Mouse (Mus musculus) liver, embryonic 12.5 days (tissue): ENCODE data around the gene Psd4. TPM values are rescaled to one million over a fixed set of nuclear protein-coding genes. Genes with fewer than 3 reads are reported as not detected.

ENCODE experiments used
- ATAC-seq: fragments of 200-750 bp; cut with Nextera tagmentation; 2 replicates; pipeline ENCODE4 v1.8.0; 2017; ENCODE audit warnings: moderate number of reproducible peaks, mild to moderate bottlenecking, moderate library complexity
- H3K27ac ChIP-seq: fragments of 300-500 bp; sonication (generic); 2 replicates; pipeline ENCODE4 v1.5.1; 2016; ENCODE audit warnings: mild to moderate bottlenecking
- H3K27me3 ChIP-seq: fragments of 300-500 bp; sonication (generic); replicated peaks from 2 replicates; pipeline ENCODE4 v1.6.1; 2016; ENCODE audit warnings: mild to moderate bottlenecking, moderate library complexity
- H3K36me3 ChIP-seq: fragments of 300-500 bp; sonication (generic); 2 replicates; pipeline ENCODE4 v1.6.1; 2016; ENCODE audit warnings: mild to moderate bottlenecking, moderate library complexity
- H3K4me1 ChIP-seq: fragments of 300-500 bp; sonication (generic); 2 replicates; pipeline ENCODE4 v1.6.1; 2016
- H3K4me2 ChIP-seq: fragments of 300-500 bp; sonication (generic); 2 replicates; pipeline ENCODE4 v1.6.1; 2016; ENCODE audit warnings: mild to moderate bottlenecking, moderate library complexity
- H3K4me3 ChIP-seq: fragments of 300-500 bp; sonication (generic); 2 replicates; pipeline ENCODE4 v1.5.1; 2016; ENCODE audit warnings: mild to moderate bottlenecking, moderate library complexity
- H3K9ac ChIP-seq: fragments of 300-500 bp; sonication (generic); 2 replicates; pipeline ENCODE4 v1.6.1; 2016; ENCODE audit warnings: mild to moderate bottlenecking, moderate library complexity
- H3K9me3 ChIP-seq: fragments of 300-500 bp; sonication (generic); replicated peaks from 2 replicates; pipeline ENCODE4 v1.6.1; 2016; ENCODE audit warnings: mild to moderate bottlenecking, moderate library complexity
- WGBS: fragments of 180-500 bp; shearing (Covaris S2); methylation state at CpG from one replicate; pipeline ENCODE4 v1.1.7; 2016; ENCODE audit not compliant: insufficient replicate concordance; 5-methylcytosine and 5-hydroxymethylcytosine counted together
- polyA plus RNA-seq: library from polyadenylated mRNA; unstranded; fragments of >200 nt; fragmentation: Nextera tagmentation; extraction: Ambion mirVana; gene quantifications from 2 replicates; pipeline ENCODE4 v1.2.1, GENCODE M21; 2016

The Psd4 gene
- polyA plus RNA-seq, 1 experiment from 2014 or later, result 13.1 TPM

DNA sequence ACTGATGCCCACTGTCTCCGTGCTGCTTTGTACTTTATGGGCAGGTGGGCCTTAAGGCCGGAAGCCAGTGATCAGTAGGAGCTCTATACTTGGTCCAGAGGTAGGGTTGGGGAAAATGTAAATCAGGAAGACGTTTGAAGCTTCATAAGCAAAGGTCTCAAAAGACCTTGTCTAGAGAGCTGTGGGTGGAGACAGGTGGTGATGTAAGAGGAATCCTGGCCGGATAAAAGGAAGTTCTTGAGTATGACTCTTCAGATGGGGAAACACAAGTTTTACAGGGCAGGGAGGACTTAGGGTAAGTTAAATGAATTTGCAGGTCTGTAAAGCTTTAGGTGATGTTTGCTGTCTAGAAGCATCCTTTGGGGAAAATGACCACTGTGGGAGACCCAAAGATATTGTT, 81.7 kb downstream of the Psd4 start:
- H3K27me3 ChIP-seq, result no peaks in the 10 kb centered on the region
- H3K36me3 ChIP-seq, result no peaks in the 10 kb centered on the region
- no peaks in the 10 kb centered on the region for H3K9me3 ChIP-seq
- no peak for ATAC-seq
- no peaks in the 10 kb centered on the region for H3K4me1 ChIP-seq
- no peak overlapping the region for H3K4me3 ChIP-seq
- no peak overlapping the region for H3K27ac ChIP-seq
- no peak overlapping the region for H3K4me2 ChIP-seq
- WGBS, result 48% methylated on average over 4 of the region's 4 CpGs
- H3K9ac ChIP-seq, result no peak overlapping the region

DNA sequence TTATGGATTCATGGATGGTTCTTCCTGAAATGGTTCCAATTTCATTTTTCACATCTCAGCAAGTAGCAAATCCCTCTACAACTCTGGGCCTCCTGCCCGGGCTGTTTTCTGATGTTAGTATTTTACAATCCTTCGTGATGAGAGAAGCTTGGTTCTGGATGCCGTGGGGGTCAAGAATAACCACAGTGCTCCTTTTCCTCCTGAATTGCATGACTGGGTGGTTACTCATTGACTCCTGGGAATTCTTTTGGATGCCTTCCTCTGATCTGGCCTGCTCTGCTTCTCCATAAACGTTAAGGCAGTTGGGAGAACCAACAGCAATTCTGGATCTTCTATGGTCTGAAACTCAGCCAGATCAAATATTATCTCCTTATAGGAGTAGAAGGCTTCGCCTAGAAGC, 85.8 kb downstream of the Psd4 start:
- H3K9me3 ChIP-seq, result no peaks in the 10 kb centered on the region
- H3K27me3 ChIP-seq, result no peaks in the 10 kb centered on the region
- no peak overlapping the region for H3K4me3 ChIP-seq
- no peak overlapping the region for H3K9ac ChIP-seq
- no peak overlapping the region for H3K27ac ChIP-seq
- no peak overlapping the region for H3K4me2 ChIP-seq
- no peak for ATAC-seq
- WGBS, result 65% methylated on average over 5 of the region's 5 CpGs
- H3K4me1 ChIP-seq, result no peaks in the 10 kb centered on the region
- no peaks in the 10 kb centered on the region for H3K36me3 ChIP-seq

DNA sequence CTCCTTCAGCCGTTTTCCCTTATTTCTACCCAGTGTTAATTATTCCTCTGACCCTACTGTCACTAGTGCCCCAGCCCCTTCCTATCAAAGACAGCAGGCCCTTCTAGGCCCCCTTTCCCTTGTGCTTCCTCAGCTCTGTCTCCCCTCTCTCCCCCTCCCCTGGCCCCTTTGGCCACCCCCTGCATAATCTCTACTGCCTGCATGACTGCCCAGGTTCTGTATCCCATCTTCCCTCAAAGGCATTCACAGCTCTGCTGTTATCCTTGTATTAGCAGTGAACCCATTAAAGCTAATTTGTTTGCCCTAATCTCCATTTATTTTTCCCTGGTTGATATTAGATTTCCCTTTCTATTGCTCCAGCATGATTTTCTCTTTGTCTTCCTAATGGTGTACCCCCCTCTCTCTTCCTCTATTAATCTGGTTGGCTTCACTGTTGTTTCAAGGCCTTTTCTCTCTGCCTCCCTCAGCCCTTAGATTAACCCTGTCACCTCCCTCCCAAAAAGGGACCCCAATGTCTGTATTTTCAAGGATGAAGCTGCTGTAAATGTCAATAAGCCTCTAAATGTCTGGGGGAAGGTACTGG, 87.1 kb downstream of the Psd4 start:
- no peaks in the 10 kb centered on the region for H3K36me3 ChIP-seq
- H3K27ac ChIP-seq, result no peak overlapping the region
- H3K4me3 ChIP-seq, result no peak overlapping the region
- no peak overlapping the region for H3K9ac ChIP-seq
- 0 out of 2 replicates have a peak, but pooled peaks cover 5% of the 10 kb centered on the region for H3K27me3 ChIP-seq
- 54% methylated on average over 1 of the region's 1 CpGs for WGBS
- H3K9me3 ChIP-seq, result no peaks in the 10 kb centered on the region
- H3K4me2 ChIP-seq, result no peak overlapping the region
- ATAC-seq, result no peak
- no peaks in the 10 kb centered on the region for H3K4me1 ChIP-seq

DNA sequence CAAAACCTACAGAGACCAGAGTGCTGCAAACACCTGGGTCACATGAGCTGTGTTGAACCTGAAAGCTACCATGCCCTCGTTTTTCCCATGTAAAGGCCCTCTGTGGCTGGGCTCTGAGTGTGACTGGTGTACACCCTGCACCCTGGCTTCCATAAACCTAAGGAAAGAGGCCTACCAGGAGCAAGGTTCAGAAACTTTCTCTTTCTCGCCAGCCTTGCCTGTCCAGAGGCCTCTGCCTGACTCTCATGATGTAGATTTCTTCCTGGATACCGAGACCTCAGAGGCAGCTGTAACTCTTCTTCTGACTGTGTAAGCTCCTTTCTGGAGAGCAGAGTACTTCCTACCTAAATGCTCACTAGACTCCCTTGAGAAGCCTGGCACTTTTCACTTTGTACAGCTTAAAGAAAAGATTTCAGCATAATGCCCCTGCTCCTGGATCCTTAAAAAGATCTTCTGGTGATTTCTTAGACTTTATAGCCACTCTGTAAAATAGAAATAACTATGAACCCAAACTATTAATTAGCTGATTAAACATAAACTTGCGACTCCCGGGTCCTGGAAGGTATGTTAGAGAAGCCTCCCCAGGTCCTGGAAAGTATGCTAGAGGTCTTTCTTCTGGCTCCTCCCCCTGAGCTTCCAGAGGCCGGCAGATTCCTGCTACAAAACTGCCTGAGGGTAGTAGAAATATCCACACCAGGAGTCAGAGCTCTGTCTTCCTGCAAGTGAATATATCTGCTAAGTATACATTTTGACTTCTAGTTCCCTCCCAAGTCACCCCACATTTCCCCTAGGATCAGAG, 87.9 kb downstream of the Psd4 start:
- no peaks in the 10 kb centered on the region for H3K9me3 ChIP-seq
- no peaks in the 10 kb centered on the region for H3K36me3 ChIP-seq
- 43% methylated on average over 6 of the region's 6 CpGs for WGBS
- H3K27ac ChIP-seq, result no peak overlapping the region
- ATAC-seq, result no peak
- no peak overlapping the region for H3K9ac ChIP-seq
- H3K4me2 ChIP-seq, result no peak overlapping the region
- H3K4me1 ChIP-seq, result no peaks in the 10 kb centered on the region
- no peak overlapping the region for H3K4me3 ChIP-seq
- 0 out of 2 replicates have a peak, but pooled peaks cover 5% of the 10 kb centered on the region for H3K27me3 ChIP-seq

DNA sequence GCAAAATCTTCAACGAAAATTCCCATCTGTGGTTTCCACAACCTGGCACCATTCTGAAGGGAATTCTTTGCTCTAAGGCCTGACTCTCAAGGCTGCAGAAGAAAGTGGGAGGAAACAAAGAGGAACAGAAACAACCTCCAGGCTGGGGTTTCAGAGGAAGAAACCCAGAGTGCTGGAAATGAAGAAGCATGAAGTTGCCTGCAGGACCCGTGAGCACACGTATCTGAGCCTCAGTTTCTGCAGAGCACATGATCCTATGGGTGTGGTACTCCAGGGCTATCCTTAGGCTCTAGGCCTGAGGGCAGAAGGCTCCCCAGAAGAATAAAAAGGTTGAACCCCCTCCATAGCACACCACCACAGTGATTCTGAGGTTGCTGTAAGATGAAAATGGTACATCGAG, 89.5 kb downstream of the Psd4 start:
- Histone ChIP-seq H3K4me2 (no peak overlapping the region), H3K4me3 (no peak overlapping the region), H3K36me3 (no peaks in the 10 kb centered on the region), H3K27me3 (0 out of 2 replicates have a peak, but pooled peaks cover 5% of the 10 kb centered on the region), H3K4me1 (peaks cover 4% of the 10 kb centered on the region; the same call in 1 of the 2 replicates), H3K9ac (no peak overlapping the region), H3K9me3 (no peaks in the 10 kb centered on the region), H3K27ac (no peak overlapping the region)
- WGBS, result 60% methylated on average over 4 of the region's 4 CpGs
- ATAC-seq, result no peak

DNA sequence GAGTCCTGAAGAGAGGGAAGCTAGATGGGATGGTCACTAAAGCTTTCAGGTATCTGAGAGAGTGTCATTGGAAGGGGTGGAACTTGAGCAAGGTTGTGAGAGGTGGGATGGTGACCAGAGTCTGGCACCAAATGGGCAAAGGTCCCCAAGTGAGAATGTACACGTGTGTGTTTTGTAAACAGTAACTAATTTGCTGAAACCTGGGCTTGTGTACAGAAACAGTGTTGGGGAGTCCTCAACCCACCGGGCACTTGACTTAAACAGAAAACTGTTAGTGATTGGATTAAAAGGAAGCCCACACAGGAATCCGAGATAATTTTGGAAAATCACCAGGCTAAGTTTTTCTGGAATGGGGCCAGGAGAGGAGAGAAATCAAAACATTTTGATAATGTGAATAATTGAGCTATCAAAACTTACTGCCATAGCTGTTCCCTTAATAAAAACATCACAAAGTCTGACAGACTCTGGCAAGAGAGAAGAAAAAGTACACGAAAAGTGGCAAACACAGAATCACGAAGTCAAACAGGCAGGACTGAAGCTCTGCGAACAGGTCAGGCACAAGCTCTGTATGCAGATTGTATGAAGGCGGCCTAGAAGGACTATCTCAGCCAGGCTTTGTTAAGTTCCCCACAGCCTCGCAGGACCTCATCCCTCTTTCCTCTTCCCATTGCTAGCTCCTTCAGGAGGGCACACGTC, 92.9 kb downstream of the Psd4 start:
- H3K4me3 ChIP-seq, result no peak overlapping the region
- H3K36me3 ChIP-seq, result no peaks in the 10 kb centered on the region
- H3K4me1 ChIP-seq, result peaks cover 4% of the 10 kb centered on the region; the same call in 1 of the 2 replicates
- H3K9me3 ChIP-seq, result no peaks in the 10 kb centered on the region
- WGBS, result 20% methylated on average over 9 of the region's 9 CpGs
- ATAC-seq, result no peak
- H3K27ac ChIP-seq, result no peak overlapping the region
- H3K9ac ChIP-seq, result no peak overlapping the region
- no peak overlapping the region for H3K4me2 ChIP-seq
- H3K27me3 ChIP-seq, result peaks cover 9% of the 10 kb centered on the region

DNA sequence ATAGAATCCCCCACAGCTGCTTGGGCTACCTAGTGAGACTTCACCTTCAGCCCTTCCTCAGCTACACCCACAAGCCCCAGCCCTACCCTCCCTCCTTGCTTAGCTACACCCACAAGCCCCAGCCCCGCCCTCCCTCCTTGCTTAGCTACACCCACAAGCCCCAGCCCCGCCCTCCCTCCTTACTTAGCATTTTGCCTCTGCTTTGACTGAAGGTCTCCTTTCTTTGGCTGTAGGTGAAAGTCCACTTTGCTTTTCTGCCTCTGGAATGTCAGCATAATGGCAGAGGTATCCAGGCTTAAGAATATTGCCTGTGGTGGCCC, 93.4 kb downstream of the Psd4 start:
- no peaks in the 10 kb centered on the region for H3K9me3 ChIP-seq
- peaks cover 4% of the 10 kb centered on the region; the same call in 1 of the 2 replicates for H3K4me1 ChIP-seq
- H3K36me3 ChIP-seq, result no peaks in the 10 kb centered on the region
- no peak overlapping the region for H3K4me3 ChIP-seq
- no peak overlapping the region for H3K9ac ChIP-seq
- no peak overlapping the region for H3K4me2 ChIP-seq
- H3K27ac ChIP-seq, result no peak overlapping the region
- WGBS, result 33% methylated on average over 1 of the region's 2 CpGs
- H3K27me3 ChIP-seq, result peaks cover 12% of the 10 kb centered on the region
- no peak for ATAC-seq

Other genes starting within 250 kb of the Psd4 start
- not detected in 2 replicates for gene Il1f8, start 214.4 kb upstream of the Psd4 start, polyA plus RNA-seq
- gene Il1f9, start 181.1 kb upstream of the Psd4 start, polyA plus RNA-seq, result not detected in 2 replicates
- gene Il1f6, start 152.2 kb upstream of the Psd4 start, polyA plus RNA-seq, result not detected in 2 replicates
- not detected in 2 replicates for gene Il1f5, start 90.6 kb upstream of the Psd4 start, polyA plus RNA-seq
- not detected in 2 replicates for gene Il1f10, start 76.4 kb upstream of the Psd4 start, polyA plus RNA-seq
- gene Il1rn, start 30.7 kb upstream of the Psd4 start, polyA plus RNA-seq, result 0.54 and 1.0 TPM in 2 replicates
- gene Pax8, start 108.0 kb downstream of the Psd4 start, polyA plus RNA-seq, result not detected in 2 replicates